Mouse (Mus musculus): ENCODE results near the gene Esrrg.

- TF ChIP-seq NELFE (IDR thresholded peaks at IDR 0.05; ENCODE audit: low read depth, low read length): no peak
- TF ChIP-seq ZNF384 (IDR thresholded peaks at IDR 0.05; ENCODE audit: low read depth, low read length): no peak
- no peak for TF ChIP-seq ZMIZ1 (IDR thresholded peaks at IDR 0.05; ENCODE audit: low read depth, low read length)
- TF ChIP-seq ZC3H11A (IDR thresholded peaks at IDR 0.05; ENCODE audit: low read depth, low read length): no peak
- TF ChIP-seq JUND (IDR thresholded peaks at IDR 0.05; ENCODE audit: low read depth, low read length): no peak
Observed at GRCm38 (mm10) chr1:188136126-188136525, 527.5 kb downstream of the Esrrg start.
